Mouse (Mus musculus): ENCODE data around the gene Bms1.

Bms1 gene

DNA sequence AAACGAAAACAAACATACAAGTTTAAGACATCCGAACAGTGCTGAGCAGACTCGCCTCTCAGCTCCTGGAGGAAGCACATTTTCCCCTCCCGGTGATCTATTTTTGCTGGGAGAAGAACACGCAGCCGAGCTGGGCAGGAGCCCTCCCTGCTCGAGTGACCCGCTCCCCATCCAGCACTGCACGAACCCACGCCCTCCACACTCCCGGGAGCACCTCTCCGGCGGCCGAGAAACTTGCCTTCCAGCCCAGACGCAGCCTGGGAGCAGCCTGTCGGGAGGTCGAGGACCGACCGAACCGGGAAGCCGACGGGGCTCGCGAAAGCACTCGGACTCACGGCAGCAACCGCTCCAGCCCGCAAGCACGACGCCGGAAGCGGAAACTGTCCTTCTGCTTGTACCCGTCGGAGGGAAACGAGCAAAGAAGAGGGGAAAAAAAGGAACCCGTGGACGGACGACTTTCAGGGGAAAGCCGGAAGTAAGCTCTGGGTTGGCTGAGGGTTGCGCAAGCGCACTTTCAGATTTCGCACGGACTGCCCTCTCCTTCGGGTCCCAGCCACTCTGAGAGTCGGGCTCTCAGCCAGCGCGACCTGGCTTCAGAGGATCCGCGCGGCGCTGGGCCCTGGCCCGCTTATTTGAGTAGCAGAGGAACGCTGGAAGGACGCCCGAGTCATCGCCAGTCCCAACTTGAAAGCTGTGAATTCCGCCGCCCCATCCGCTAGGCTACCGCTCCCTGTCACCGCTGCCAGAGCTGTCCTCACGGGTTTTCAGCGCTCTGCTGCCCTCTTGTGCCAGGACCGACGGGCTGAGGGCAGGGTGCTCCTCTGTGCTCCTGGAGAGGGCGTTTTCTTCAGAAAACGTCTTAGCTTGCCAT is at the start of gene Bms1:
TSS of gene Bms1 (minus strand) at position 425 of the 871 bp plus-strand sequence.
- peak; percentile 93 for DNase-seq (ENCODE audit: low read depth, low spot score)

DNA sequence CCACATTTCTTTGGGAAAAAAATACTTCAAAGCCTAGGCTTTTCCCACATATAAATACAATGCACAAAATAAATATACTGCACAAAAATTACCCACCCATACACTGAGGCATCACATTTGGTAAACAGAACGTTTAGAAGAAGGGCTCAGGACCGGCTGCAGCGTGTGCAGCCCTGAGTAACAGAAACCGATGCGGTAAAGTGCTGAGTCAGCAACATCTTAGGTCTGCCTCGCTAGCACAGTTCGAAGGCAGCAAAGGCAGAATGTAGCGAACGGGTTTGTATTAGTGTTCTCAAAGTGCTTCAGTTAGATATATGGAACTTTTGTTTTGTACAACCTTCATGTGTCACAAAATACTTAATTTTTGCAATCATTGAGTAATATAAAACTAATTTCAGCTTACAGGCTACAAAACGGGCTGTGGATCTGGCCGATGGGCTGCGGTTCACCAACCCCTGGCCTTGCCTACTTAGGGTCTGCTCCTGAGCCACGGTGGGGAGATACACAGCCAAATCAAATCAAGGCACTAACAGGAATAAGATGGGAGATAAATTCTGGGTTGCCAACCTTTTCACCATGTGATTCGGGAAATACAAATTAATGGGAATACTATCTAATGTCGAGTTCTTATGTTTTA is 42.9 kb upstream of the Bms1 start:
- DNase-seq (ENCODE audit: low read depth, low spot score) = no peak

DNA sequence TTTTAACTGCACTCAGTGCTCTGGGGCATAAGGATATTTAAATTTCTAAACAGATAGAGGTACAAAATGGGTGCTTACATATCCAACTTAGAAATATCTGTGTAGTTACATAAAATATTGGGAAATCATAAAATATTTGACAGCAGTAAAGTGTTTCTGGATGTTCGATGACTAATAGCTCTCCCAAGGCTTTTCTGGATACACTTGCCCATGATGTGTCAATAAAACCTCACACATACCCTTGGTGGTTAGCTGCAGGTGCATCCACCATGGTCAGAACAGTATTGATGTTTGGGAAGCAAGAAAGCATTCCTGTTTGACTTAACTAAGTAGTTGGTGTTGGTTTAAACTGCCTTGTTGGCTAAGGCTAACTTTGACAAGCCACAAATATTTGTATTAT is 38.5 kb upstream of the Bms1 start:
- no peak for DNase-seq (ENCODE audit: low read depth, low spot score)

DNA sequence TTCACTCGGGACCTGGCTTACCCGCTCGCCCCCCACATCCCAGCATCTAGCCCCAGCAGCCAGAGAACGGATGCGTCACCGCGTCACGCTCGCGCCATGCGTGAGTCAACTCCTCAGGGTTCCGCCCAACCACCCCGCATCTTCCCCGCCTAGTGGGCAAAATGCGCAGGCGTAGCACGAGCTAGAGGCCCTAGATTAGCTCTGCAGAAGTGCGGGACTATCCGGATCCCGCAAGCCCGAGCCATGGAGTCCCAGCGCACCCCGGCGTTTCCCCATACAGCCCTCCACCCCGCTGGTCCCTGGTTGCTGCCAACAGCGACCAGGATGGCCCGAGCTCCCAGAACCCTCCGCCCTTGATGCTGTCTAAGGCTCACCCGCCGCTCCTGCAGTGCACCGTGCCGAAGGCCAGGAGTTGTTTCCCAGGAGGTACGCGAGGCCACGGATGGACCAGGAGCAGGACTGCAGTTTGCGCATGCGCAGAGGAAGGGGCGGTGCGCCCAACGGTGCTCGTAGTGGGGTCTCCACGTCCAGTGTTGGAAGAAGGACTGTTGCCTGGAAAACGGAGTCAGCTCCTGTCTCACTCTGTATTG is 35.9 kb upstream of the Bms1 start, which contains the start of gene Zfp248:
TSS of gene Zfp248 (minus strand) at position 487 of the 590 bp plus-strand sequence.
- DNase-seq (ENCODE audit: low read depth, low spot score) = peak; percentile 89

DNA sequence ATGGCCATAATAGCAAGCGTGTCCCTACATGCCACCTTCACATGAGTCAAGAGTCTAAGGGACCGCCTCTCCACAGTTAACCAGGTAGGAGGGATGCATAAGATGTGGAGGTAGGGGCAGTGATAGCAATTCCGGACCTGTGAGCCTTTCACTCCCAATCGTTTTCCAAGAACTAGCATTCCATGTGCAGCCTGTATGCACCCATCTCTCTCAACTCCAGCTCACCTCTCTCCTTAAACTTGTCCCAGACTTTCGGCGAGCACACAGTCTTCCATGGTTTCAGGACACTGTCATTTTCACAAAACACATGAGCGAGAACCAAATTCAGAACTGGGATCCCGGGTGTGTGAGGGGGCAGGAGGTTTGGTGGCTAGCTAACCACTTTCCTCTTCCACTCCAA is 35.2 kb upstream of the Bms1 start:
- no peak for DNase-seq (ENCODE audit: low read depth, low spot score)

DNA sequence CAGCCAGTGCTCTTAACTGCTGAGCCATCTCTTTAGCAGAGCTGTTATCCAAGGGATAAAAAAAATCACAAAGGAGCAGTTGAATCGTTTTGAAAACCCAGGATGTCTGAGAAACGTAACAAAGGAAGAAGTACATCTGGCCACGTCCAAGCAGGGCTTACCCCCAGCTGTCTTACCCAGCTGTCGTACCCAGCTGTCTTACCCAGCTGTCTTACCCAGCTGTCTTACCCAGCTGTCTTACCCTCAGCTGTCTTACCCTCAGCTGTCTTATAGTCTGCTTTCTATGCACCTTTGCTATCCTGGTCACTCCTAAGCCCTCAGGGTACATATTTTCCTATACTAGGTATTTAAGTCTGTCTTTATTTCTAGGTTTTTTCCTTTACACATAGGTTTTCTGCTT is 12.2 kb upstream of the Bms1 start:
- no peak for DNase-seq (ENCODE audit: low read depth, low spot score)

DNA sequence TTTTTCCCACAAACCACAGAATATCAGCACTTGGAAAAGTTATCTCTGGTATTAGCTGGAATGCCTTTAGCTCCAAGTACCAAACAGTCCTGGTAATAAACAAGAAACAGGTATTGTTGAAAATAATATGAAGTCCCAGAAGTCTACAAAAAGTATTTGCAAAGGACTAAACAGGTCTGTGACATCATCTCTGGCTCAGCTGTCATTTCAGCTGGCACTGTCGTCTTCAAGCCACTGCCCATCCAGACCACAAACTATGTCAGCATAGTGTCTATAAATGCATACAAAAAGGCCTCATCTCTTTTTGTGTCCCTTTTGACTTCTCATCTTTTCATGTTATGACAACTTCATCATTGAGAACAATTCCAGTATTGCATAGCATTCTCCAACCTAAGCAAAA is 7.4 kb upstream of the Bms1 start:
- DNase-seq (ENCODE audit: low read depth, low spot score) = no peak

DNA sequence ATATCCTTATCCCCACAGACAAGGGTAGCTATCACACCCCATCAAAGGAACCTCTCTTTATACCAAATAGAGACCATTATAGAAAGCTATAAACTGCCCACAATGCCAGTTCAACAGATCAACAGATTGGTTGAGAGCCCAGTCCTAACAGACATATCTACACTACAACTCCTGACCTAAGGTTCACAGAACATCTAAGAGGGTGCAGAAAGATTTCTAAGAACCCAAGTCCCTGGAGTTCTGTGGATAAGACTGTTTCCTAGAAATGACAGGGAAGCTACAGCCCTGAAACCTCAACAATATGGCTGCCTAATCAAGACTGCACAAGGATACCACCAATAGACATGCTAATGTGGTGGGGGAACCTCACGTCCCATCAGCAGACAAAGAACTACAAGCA is 8.8 kb downstream of the Bms1 start:
- DNase-seq (ENCODE audit: low read depth, low spot score) = no peak

DNA sequence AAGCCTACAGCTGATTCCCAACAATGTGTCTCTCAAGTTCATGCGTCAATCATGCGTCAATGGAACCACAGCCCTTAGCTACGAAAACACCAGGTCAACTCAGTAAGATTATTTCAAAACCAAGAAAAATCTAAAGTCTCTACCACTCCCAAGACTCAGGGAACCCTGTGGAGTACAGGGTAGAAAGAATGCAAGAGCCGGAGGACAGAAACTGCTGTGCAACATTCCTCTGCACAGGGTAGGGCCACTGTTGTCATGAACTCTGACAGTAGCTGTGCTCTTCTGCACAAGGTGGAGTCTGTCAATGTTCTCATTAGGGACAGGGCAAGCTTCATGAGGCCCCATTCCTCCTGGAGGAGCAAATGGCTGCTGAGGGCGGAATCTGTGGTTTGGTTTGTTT is 10.8 kb downstream of the Bms1 start:
- DNase-seq (ENCODE audit: low read depth, low spot score) = no peak

DNA sequence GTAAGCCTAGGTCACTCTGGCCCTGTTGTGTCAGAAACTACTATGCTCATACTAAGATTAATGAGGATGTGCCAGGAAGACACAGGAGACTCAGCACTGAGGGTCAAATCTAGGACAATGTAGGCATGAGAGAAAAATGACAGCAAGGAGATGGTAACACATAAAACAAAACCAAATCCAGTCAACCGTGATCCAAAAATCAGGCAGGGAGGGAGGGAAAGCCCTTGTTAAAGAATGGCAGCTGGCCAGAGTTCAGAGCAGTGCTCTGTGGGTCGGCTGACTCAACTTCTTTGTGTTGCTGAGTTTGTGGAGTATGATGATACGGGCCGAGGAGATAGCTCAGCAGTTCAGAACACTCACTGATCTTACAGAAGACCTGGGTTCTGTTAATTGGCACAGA is 12.9 kb downstream of the Bms1 start:
- no peak for DNase-seq (ENCODE audit: low read depth, low spot score)

DNA sequence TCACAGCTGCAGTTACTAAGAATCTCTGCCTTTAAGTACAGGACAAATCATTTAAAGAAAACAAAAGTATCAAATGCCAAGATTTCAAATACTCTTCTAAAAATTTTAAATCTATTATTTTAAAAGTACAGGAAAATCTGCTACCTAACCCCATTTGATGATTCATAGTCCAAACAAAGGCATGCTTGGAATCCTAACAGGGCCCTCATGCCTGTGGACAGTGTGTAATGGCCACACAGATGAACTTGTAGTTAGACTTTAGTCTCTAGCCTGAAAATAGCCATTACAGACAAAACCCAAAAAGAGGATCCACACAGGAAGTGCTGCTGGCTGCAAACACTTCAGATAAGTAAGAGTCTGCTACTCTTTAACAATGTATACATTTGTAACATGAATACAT is 28.5 kb downstream of the Bms1 start:
- DNase-seq (ENCODE audit: low read depth, low spot score) = no peak

DNA sequence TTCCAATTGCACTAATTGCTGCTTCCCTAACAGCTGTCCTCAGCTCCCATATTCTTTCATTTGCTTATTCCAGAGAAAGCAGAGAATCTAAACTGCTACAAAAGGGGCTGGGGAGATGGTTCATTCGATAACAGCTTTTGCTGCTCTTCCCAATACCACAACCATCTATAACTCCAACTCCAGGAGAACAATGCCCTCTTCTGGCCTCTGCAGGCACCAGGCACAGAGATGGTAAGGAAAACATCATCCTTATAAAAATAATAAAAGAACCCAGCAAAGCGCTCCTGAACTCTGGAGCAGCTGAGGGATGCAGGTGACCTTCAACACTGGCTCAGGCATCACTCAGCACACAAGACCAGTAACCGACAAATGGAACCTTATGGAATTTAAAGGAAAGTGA is 33.3 kb downstream of the Bms1 start:
- DNase-seq (ENCODE audit: low read depth, low spot score) = no peak

DNA sequence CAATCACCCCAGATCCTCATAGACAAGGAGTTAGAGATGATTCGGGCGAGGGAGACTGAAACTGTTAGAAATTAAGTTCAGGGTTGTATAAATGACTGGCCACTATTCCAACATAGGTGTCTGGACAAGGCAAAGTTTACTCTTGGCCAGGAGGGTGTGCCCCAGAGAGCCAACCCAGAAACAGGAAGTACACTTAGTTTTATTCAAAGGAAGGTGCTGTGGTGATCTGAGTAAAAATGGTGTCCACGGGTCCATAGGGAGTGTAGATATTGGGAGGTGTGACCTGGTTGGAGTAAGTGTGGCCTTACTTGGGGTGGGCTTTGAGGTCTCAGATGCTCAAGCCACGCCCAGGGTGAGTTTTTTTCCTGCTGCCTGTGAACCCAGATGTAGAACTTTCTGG is 38.0 kb downstream of the Bms1 start:
- DNase-seq (ENCODE audit: low read depth, low spot score) = no peak

DNA sequence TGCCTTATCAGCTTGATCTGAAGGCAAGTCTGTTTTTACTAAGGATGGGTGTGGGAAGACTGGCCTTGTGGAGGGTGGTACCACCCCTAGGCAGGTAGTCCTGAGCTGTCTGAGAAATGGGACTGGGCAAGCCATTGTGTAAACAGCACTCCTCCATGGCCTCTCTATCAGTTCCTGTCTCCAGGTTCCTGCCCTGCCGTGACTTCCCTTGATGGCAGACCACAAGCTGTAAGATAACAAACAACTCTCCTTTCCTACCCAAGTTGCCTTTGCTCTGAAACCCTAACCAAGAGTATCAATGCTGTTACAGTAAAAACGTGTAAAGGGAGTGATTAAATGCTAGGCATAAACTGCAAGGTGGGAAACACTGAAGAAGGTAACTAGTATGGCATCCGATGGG is 38.6 kb downstream of the Bms1 start:
- no peak for DNase-seq (ENCODE audit: low read depth, low spot score)

DNA sequence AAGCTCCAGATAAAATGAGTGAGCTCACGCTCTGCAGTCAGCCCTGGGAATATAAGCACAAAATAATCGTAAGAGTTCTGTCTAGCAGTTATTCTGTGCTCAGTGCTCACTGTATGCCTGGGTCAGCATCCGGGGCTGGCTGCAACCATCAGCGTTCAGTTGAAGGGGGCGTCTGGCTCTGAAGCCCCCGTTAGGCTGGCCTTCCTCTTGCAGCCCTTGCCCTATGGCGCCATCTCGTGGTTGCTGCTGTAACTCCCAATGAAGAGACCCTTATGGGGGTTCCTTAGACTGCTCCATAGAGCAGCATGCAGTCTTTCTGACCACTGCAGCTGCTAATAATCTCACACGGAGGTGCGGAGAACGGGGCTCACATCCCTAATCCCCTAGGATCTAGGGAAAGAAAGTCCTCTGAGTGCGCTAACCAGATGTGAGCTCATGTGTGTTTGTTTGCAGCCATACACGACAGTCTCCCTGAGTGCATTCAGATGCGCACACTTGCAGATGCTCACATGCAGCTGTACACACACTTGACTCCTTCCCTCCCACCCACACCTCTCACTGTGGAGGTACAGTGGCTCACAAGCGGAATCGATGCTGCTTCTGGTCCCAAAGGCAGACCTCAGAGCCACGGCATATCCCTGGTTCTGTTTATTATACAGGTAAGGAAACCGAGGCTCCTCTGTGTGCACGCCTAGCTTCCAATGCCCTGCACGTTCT is 39.7 kb downstream of the Bms1 start:
- DNase-seq (ENCODE audit: low read depth, low spot score) = peak; percentile 52

DNA sequence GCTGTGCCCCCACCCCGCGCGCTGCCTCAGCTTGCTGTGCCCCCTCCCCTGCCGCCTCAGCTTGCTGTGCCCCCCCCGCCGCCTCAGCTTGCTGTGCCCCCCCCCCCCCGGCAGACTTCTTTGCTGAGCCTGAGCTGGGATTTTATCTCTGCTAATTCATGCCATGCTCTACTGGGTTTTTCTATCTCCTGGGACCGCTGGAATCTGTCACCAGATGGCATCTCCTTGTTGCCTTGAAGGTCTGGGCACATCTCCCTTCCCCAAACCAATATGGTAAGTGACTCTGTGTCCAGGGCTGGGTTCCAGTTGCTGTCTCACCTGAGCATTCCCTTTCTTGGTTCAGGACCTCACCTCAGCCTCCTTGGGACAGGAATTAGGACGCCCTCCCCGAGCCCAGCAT is 41.7 kb downstream of the Bms1 start:
- DNase-seq (ENCODE audit: low read depth, low spot score) = no peak

DNA sequence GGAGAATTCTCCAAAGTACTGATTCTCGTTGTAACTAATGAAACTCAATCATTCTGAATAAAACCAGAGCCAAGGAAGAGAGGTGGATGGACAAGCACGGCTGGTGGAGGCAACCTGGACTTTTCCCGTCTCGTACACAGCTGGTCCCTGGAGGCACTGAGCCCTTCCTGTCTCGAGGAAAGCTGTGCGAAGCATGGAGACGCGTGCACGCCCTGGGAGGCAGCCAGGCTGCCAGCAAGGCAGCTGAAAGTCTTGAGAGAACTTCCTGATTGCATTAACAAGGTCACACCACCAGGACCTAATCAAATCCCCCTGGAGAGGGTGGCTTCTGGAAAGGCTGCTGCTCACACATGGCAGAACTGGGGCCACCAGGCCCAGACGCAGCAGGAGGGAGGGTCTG is 43.3 kb downstream of the Bms1 start:
- DNase-seq (ENCODE audit: low read depth, low spot score) = no peak

DNA sequence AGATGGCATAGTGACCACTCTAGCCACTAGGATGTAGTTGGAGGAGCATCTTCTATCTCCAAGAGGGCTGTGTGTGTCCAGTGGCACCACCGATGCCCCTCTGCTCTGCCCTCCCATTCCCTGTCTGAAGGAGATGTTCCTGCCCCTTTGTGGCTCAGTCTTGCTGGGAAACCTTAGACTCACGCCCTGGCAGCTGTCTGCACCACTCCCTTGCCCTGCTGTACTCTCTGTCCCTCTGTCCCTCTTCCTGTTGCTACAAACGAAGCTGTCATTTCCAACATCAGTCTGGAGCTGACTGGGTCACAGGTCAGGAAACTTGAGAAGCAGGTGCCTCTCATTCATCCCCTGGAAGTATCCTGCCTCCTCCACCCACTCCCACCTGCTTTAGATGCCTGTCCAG is 43.8 kb downstream of the Bms1 start:
- DNase-seq (ENCODE audit: low read depth, low spot score) = no peak

DNA sequence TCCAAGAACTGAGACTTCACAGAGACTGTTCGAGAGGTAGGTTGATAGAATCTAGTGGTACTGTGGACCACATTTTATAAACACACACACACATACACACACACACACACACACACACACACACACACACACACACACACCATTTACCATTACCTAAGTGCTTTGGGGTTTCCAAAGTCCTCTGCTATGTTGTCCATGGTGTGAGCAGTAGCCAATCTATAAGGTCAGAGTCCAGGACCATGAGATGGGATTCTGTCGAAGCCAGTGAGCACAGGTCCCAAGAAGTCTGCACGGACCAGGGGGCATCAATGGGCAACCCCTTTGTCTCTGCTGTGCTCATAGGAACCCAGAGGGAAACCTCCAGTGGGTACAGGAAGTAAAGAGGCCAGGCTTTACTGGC is 44.2 kb downstream of the Bms1 start:
- DNase-seq (ENCODE audit: low read depth, low spot score) = no peak

DNA sequence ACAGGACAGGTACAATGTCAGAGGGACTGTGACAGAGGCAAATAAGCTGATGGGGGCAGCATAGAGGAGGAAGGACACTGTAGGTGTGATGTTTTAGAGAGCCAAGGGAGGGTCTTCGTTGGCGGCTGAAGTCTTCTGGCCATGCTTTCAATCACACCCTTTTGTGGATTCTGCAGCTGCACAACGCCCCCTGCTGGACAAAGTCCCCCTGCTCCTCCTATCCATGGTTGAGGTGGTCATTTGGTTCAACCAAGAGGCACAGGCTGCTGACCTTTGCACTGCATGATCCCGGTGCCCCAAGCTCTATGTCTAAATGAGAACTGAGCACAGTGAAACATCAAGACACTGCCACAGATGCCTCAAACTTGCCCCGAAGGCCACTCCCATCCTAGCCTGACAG is 46.0 kb downstream of the Bms1 start:
- DNase-seq (ENCODE audit: low read depth, low spot score) = no peak

DNA sequence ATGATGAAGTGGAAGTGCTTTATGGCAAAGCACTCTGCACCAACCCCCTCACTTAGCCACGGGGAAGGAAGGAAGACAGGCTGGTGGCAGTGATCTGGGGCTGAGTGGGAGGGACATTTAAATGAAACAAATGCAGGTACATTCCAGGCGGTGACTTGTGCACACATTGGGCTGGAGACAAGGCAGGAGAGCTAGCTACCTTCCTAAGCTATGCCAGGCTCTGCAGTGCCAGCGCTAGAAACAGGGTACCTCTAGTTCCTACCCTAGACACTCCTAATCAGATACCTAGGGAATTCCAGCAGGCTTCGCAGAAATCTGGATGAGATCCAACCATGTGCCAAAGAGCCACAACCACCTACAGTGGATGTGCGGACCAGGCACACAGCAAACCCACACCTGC is 46.5 kb downstream of the Bms1 start:
- DNase-seq (ENCODE audit: low read depth, low spot score) = no peak

DNA sequence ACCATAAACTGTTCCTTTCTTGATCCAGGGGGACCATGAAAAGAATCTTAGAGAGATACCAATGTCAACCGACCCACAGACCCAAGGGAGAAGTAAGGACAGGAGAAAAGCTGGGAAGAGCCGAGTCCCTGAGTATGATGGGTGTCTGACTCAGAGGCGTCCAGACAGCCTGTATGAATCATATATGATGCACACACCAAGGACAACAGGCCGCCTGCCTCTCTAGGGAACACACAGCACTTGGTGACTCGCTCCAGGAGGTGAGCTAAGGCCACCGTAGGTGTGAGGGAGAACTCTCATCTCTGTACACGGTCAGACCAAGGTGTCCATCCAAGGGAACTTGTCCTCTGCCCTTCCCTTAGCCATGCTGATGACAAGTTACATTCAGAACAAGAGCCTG is 51.8 kb downstream of the Bms1 start:
- DNase-seq (ENCODE audit: low read depth, low spot score) = no peak
